Mouse (Mus musculus) heart, adult 2 months (tissue): Measurements from ENCODE around the gene Tmem212. TPM values are rescaled to one million over a fixed set of nuclear protein-coding genes. Genes with fewer than 3 reads are reported as not detected.

Source experiments
- DNase-seq, 2 experiments: peaks; one replicate each; pipeline ENCODE4 v3.0.0; 2021
- H3K27ac ChIP-seq: fragments of 200-600 bp; 2 replicates; pipeline ENCODE4 v1.8.1; 2022
- H3K27me3 ChIP-seq: fragments of 200-500 bp; 2 replicates; pipeline ENCODE4 v1.6.1; 2012; ENCODE audit warnings: mild to moderate bottlenecking, low read length, inconsistent platforms, mixed read lengths; ENCODE audit not compliant: control insufficient read depth, insufficient read depth
- H3K36me3 ChIP-seq: fragments of 200-500 bp; 2 replicates; pipeline ENCODE4 v1.6.1; 2012; ENCODE audit warnings: low read length, inconsistent platforms; ENCODE audit not compliant: control insufficient read depth, insufficient read depth
- H3K4me1 ChIP-seq: fragments of 200-500 bp; 2 replicates; pipeline ENCODE4 v1.6.1; 2011; ENCODE audit warnings: low read length; ENCODE audit not compliant: control insufficient read depth, insufficient read depth
- H3K4me3 ChIP-seq: fragments of 200-600 bp; 2 replicates; pipeline ENCODE4 v1.8.1; 2022
- H3K79me2 ChIP-seq: fragments of 200-500 bp; replicated peaks from 2 replicates; pipeline ENCODE4 v1.6.1; 2012; ENCODE audit warnings: mild to moderate bottlenecking, inconsistent platforms, low read length, moderate library complexity, mixed read lengths; ENCODE audit not compliant: control insufficient read depth, insufficient read depth
- H3K9ac ChIP-seq: fragments of 200-500 bp; 2 replicates; pipeline ENCODE4 v1.6.1; 2012; ENCODE audit warnings: low read depth, mild to moderate bottlenecking, control low read depth, inconsistent platforms, low read length, mixed read lengths
- CTCF ChIP-seq: fragments of 200-600 bp; IDR thresholded peaks from 2 replicates; pipeline ENCODE4 v1.8.1; 2022; ENCODE audit warnings: antibody characterized with exemption, mild to moderate bottlenecking, moderate library complexity
- EP300 ChIP-seq: fragments of 200-500 bp; IDR thresholded peaks from 2 replicates; pipeline ENCODE4 v1.6.1; 2011; ENCODE audit warnings: low read depth, low read length, control low read depth; ENCODE audit not compliant: insufficient read depth
- POLR2A ChIP-seq: fragments of 200-500 bp; IDR thresholded peaks from 2 replicates; pipeline ENCODE4 v1.6.1; 2011; ENCODE audit warnings: mild to moderate bottlenecking, low read depth, low read length, control low read depth; ENCODE audit not compliant: insufficient read depth
- WGBS: fragments of 180-500 bp; shearing (Covaris S2); methylation state at CpG from one replicate; pipeline ENCODE4 v1.1.7; 2018; 5-methylcytosine and 5-hydroxymethylcytosine counted together
- intact Hi-C: fragments of 180-260 bp; cut with DNase I; formaldehyde crosslinking; loops from one replicate; pipeline ENCODE4 v1.15.1; 2025
- polyA plus RNA-seq: library from polyadenylated mRNA; depleted of rRNA; stranded (reverse); fragments of >200 nt; gene quantifications from 2 replicates; pipeline ENCODE4 v1.2.3, GENCODE M21; 2012
- total RNA-seq, 2 experiments: library from RNA; stranded (reverse); gene quantifications; 2 replicates each; pipeline ENCODE4 v1.2.3; 2021

The Tmem212 gene
- total and polyA plus RNA-seq, 3 experiments = 4.9 TPM; not detected in 2

- Histone ChIP-seq H3K27ac (no peak overlapping the region), H3K4me3 (no peak overlapping the region), H3K4me1 (no peaks in the 10 kb centered on the region), H3K36me3 (no peaks in the 10 kb centered on the region), H3K27me3 (no peaks in the 10 kb centered on the region), H3K9ac (no peak overlapping the region), H3K79me2 (no peaks in the 10 kb centered on the region)
- WGBS = 87% methylated on average over 4 of the region's 4 CpGs
- TF ChIP-seq CTCF (no peak), EP300 (no peak)
- intact Hi-C loops = no loop called here
- no peak for DNase-seq
These were observed 24.8 kb downstream of the Tmem212 start for GRCm38 (mm10) chr3:27871371-27871770.

DNA sequence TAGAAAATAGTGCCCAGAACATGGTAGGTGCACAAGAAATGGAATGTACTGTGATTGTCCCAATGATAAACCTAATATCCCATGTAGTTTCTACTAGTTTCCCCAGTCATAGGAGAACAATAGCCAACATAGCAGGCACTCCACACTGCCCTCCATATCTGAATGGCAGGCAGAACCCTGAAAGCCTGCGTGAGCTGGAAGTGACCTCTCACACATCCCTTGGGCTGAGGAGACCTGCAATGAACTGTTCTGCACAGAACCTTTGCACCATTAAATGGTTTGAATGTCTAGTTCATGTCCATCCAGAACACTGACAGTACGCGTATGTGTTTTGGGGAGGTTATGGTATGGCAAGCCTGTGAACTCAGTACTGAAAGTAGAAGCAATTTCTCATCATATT, 27.5 kb downstream of the Tmem212 start:
- intact Hi-C loops = no loop called here
- Histone ChIP-seq H3K9ac (no peak overlapping the region), H3K27me3 (no peaks in the 10 kb centered on the region), H3K36me3 (no peaks in the 10 kb centered on the region), H3K79me2 (no peaks in the 10 kb centered on the region), H3K4me3 (no peak overlapping the region), H3K27ac (no peak overlapping the region), H3K4me1 (no peaks in the 10 kb centered on the region)
- TF ChIP-seq POLR2A (no peak), CTCF (no peak), EP300 (no peak)
- no peak for DNase-seq
- 91% methylated on average over 3 of the region's 3 CpGs for WGBS

- intact Hi-C loops = no loop called here
- 73% methylated on average over 3 of the region's 3 CpGs for WGBS
These were observed 28.4 kb downstream of the Tmem212 start for GRCm38 (mm10) chr3:27867731-27868130.

GRCm38 (mm10) chr3:27862821-27863740, 33.1 kb downstream of the Tmem212 start:
- Histone ChIP-seq H3K27me3 (no peaks in the 10 kb centered on the region), H3K4me3 (peak overlapping the region; percentile 52), H3K27ac (peak overlapping the region; percentile 82), H3K9ac (peak overlapping the region; percentile 63), H3K4me1 (peaks cover 9% of the 10 kb centered on the region), H3K36me3 (no peaks in the 10 kb centered on the region), H3K79me2 (no peaks in the 10 kb centered on the region)
- peak; percentile 72 to 84 for DNase-seq
- intact Hi-C loops = loop anchor here (5.0 kb wide), 3 partner anchors 74 to 401 kb away; partner anchors contain the start of gene Pld1
- TF ChIP-seq EP300 (0 out of 2 replicates have a peak, but pooled peaks have one; percentile 64), POLR2A (peak; percentile 93), CTCF (peak; percentile 59)
- WGBS = 6% methylated on average over 16 of the region's 16 CpGs

More at GRCm38 (mm10) chr3:27867731-27868130, 28.4 kb downstream of the Tmem212 start:
- Histone ChIP-seq H3K4me1 (peaks cover 2% of the 10 kb centered on the region), H3K9ac (no peak overlapping the region), H3K79me2 (no peaks in the 10 kb centered on the region), H3K27ac (no peak overlapping the region), H3K27me3 (no peaks in the 10 kb centered on the region), H3K4me3 (no peak overlapping the region), H3K36me3 (no peaks in the 10 kb centered on the region)
- TF ChIP-seq POLR2A = no peak
- no peak for TF ChIP-seq EP300
- no peak for TF ChIP-seq CTCF
- no peak for DNase-seq

- DNase-seq = peak; percentile 64 to 83
- intact Hi-C loops = loop anchor here (5.0 kb wide), 3 partner anchors 76 to 399 kb away; partner anchors contain the start of gene Pld1
- Histone ChIP-seq H3K27ac (no peak overlapping the region), H3K9ac (no peak overlapping the region), H3K36me3 (no peaks in the 10 kb centered on the region), H3K4me1 (peaks cover 9% of the 10 kb centered on the region), H3K27me3 (no peaks in the 10 kb centered on the region), H3K79me2 (no peaks in the 10 kb centered on the region), H3K4me3 (no peak overlapping the region)
- TF ChIP-seq POLR2A = no peak
- 0 out of 2 replicates have a peak, but pooled peaks have one; percentile 42 for TF ChIP-seq EP300
- WGBS = 50% methylated on average over 6 of the region's 6 CpGs
These were observed 34.6 kb downstream of the Tmem212 start for GRCm38 (mm10) chr3:27861601-27862000.

GRCm38 (mm10) chr3:27861086-27861485, 35.1 kb downstream of the Tmem212 start:
- H3K27me3 ChIP-seq = no peaks in the 10 kb centered on the region
- no peak for DNase-seq
- H3K79me2 ChIP-seq = no peaks in the 10 kb centered on the region
- WGBS = 80% methylated on average over 6 of the region's 6 CpGs
- intact Hi-C loops = loop anchor here (5.0 kb wide), 3 partner anchors 76 to 399 kb away; partner anchors contain the start of gene Pld1
- peaks cover 9% of the 10 kb centered on the region for H3K4me1 ChIP-seq
- no peak overlapping the region for H3K9ac ChIP-seq
- no peak for TF ChIP-seq EP300
- H3K27ac ChIP-seq = no peak overlapping the region
- H3K36me3 ChIP-seq = no peaks in the 10 kb centered on the region
- no peak overlapping the region for H3K4me3 ChIP-seq
